Mouse (Mus musculus): ENCODE results near the gene Ica1l. TPM values are rescaled to one million over a fixed set of nuclear protein-coding genes. Genes with fewer than 3 reads are reported as not detected.
"Not testable (repeated sequence)": the region's sequence is repeated elsewhere in the genome, so short reads cannot be mapped to it uniquely, and the experiment has no call there.

Ica1l gene
- 0.48 and 1.2 TPM in 2 replicates for polyA plus RNA-seq (2011; ENCODE audit: insufficient read depth, insufficient read length, low read depth, missing spikeins)

GRCm38 (mm10) chr1:60042796-60043469, at the start of gene Ica1l:
Ica1l (minus strand) TSS chr1:60043184.
- Histone ChIP-seq H3K4me1 (ENCODE audit: control insufficient read depth, insufficient read depth, low read length) (no peaks in the 10 kb centered on the region), H3K27ac (ENCODE audit: insufficient read depth, low read length) (no peak within 1 kb of the TSS), H3K9ac (ENCODE audit: low read depth, poor library complexity, severe bottlenecking) (peak within 1 kb of the TSS; percentile 84), H3K27me3 (ENCODE audit: control insufficient read depth, insufficient read depth, low read length, poor library complexity, severe bottlenecking) (no peaks in the 10 kb centered on the region), H3K9me3 (replicated peaks; ENCODE audit: control insufficient read depth, insufficient read depth, low read length, poor library complexity, severe bottlenecking) (no peaks in the 10 kb centered on the region), H3K4me3 (ENCODE audit: low read depth, low read length) (peak within 1 kb of the TSS; percentile 77), H3K36me3 (ENCODE audit: control insufficient read depth, insufficient read depth, low read length, poor library complexity, severe bottlenecking) (no peaks in the 10 kb centered on the region)
- TF ChIP-seq EP300 (IDR thresholded peaks at IDR 0.05; ENCODE audit: insufficient read depth, low read depth, low read length), result no peak
- TF ChIP-seq CTCF (IDR thresholded peaks at IDR 0.05; ENCODE audit: low read depth, low read length), result no peak
- no peak for TF ChIP-seq POLR2A (IDR thresholded peaks at IDR 0.05; ENCODE audit: insufficient read depth, low read length)

GRCm38 (mm10) chr1:60076411-60076810, 33.4 kb upstream of the Ica1l start:
- Histone ChIP-seq H3K36me3 (ENCODE audit: control insufficient read depth, insufficient read depth, low read length, poor library complexity, severe bottlenecking) (peaks cover 31% of the 10 kb centered on the region), H3K27me3 (ENCODE audit: control insufficient read depth, insufficient read depth, low read length, poor library complexity, severe bottlenecking) (no peaks in the 10 kb centered on the region), H3K9ac (ENCODE audit: low read depth, poor library complexity, severe bottlenecking) (no peak overlapping the region), H3K4me1 (ENCODE audit: control insufficient read depth, insufficient read depth, low read length) (no peaks in the 10 kb centered on the region), H3K27ac (ENCODE audit: insufficient read depth, low read length) (no peak overlapping the region), H3K4me3 (ENCODE audit: low read depth, low read length) (no peak overlapping the region), H3K9me3 (replicated peaks; ENCODE audit: control insufficient read depth, insufficient read depth, low read length, poor library complexity, severe bottlenecking) (no peaks in the 10 kb centered on the region)
- TF ChIP-seq EP300 (IDR thresholded peaks at IDR 0.05; ENCODE audit: insufficient read depth, low read depth, low read length) (no peak), POLR2A (IDR thresholded peaks at IDR 0.05; ENCODE audit: insufficient read depth, low read length) (no peak), CTCF (IDR thresholded peaks at IDR 0.05; ENCODE audit: low read depth, low read length) (no peak)

GRCm38 (mm10) chr1:60075590-60075989, 32.6 kb upstream of the Ica1l start:
- Histone ChIP-seq H3K27ac (ENCODE audit: insufficient read depth, low read length) (no peak overlapping the region), H3K27me3 (ENCODE audit: control insufficient read depth, insufficient read depth, low read length, poor library complexity, severe bottlenecking) (no peaks in the 10 kb centered on the region), H3K36me3 (ENCODE audit: control insufficient read depth, insufficient read depth, low read length, poor library complexity, severe bottlenecking) (peaks cover 27% of the 10 kb centered on the region), H3K9me3 (replicated peaks; ENCODE audit: control insufficient read depth, insufficient read depth, low read length, poor library complexity, severe bottlenecking) (no peaks in the 10 kb centered on the region), H3K4me3 (ENCODE audit: low read depth, low read length) (no peak overlapping the region), H3K9ac (ENCODE audit: low read depth, poor library complexity, severe bottlenecking) (no peak overlapping the region), H3K4me1 (ENCODE audit: control insufficient read depth, insufficient read depth, low read length) (no peaks in the 10 kb centered on the region)
- no peak for TF ChIP-seq POLR2A (IDR thresholded peaks at IDR 0.05; ENCODE audit: insufficient read depth, low read length)
- TF ChIP-seq CTCF (IDR thresholded peaks at IDR 0.05; ENCODE audit: low read depth, low read length), result no peak
- TF ChIP-seq EP300 (IDR thresholded peaks at IDR 0.05; ENCODE audit: insufficient read depth, low read depth, low read length), result no peak

GRCm38 (mm10) chr1:60074935-60075334, 32.0 kb upstream of the Ica1l start:
- no peak overlapping the region for H3K9ac ChIP-seq (ENCODE audit: low read depth, poor library complexity, severe bottlenecking)
- no peaks in the 10 kb centered on the region for H3K27me3 ChIP-seq (ENCODE audit: control insufficient read depth, insufficient read depth, low read length, poor library complexity, severe bottlenecking)
- no peaks in the 10 kb centered on the region for H3K4me1 ChIP-seq (ENCODE audit: control insufficient read depth, insufficient read depth, low read length)
- H3K27ac ChIP-seq (ENCODE audit: insufficient read depth, low read length), result no peak overlapping the region
- no peaks in the 10 kb centered on the region for H3K9me3 ChIP-seq (replicated peaks; ENCODE audit: control insufficient read depth, insufficient read depth, low read length, poor library complexity, severe bottlenecking)
- no peak for TF ChIP-seq EP300 (IDR thresholded peaks at IDR 0.05; ENCODE audit: insufficient read depth, low read depth, low read length)
- no peak for TF ChIP-seq CTCF (IDR thresholded peaks at IDR 0.05; ENCODE audit: low read depth, low read length)
- no peak for TF ChIP-seq POLR2A (IDR thresholded peaks at IDR 0.05; ENCODE audit: insufficient read depth, low read length)
- no peak overlapping the region for H3K4me3 ChIP-seq (ENCODE audit: low read depth, low read length)
- H3K36me3 ChIP-seq (ENCODE audit: control insufficient read depth, insufficient read depth, low read length, poor library complexity, severe bottlenecking), result peaks cover 22% of the 10 kb centered on the region

- not testable (repeated sequence) for H3K4me1 ChIP-seq (ENCODE audit: control insufficient read depth, insufficient read depth, low read length); H3K36me3 ChIP-seq (ENCODE audit: control insufficient read depth, insufficient read depth, low read length, poor library complexity, severe bottlenecking); H3K9me3 ChIP-seq (replicated peaks; ENCODE audit: control insufficient read depth, insufficient read depth, low read length, poor library complexity, severe bottlenecking); H3K9ac ChIP-seq (ENCODE audit: low read depth, poor library complexity, severe bottlenecking); H3K4me3 ChIP-seq (ENCODE audit: low read depth, low read length); H3K27ac ChIP-seq (ENCODE audit: insufficient read depth, low read length); H3K27me3 ChIP-seq (ENCODE audit: control insufficient read depth, insufficient read depth, low read length, poor library complexity, severe bottlenecking)
Measured at GRCm38 (mm10) chr1:60070725-60071124, 27.7 kb upstream of the Ica1l start.

GRCm38 (mm10) chr1:60056310-60056709, 13.3 kb upstream of the Ica1l start:
- Histone ChIP-seq H3K4me3 (ENCODE audit: low read depth, low read length) (no peak overlapping the region), H3K36me3 (ENCODE audit: control insufficient read depth, insufficient read depth, low read length, poor library complexity, severe bottlenecking) (no peaks in the 10 kb centered on the region), H3K9me3 (replicated peaks; ENCODE audit: control insufficient read depth, insufficient read depth, low read length, poor library complexity, severe bottlenecking) (no peaks in the 10 kb centered on the region; the same call in 1 of the 2 replicates), H3K4me1 (ENCODE audit: control insufficient read depth, insufficient read depth, low read length) (no peaks in the 10 kb centered on the region), H3K27me3 (ENCODE audit: control insufficient read depth, insufficient read depth, low read length, poor library complexity, severe bottlenecking) (no peaks in the 10 kb centered on the region), H3K9ac (ENCODE audit: low read depth, poor library complexity, severe bottlenecking) (no peak overlapping the region), H3K27ac (ENCODE audit: insufficient read depth, low read length) (no peak overlapping the region)
- no peak for TF ChIP-seq CTCF (IDR thresholded peaks at IDR 0.05; ENCODE audit: low read depth, low read length)
- TF ChIP-seq POLR2A (IDR thresholded peaks at IDR 0.05; ENCODE audit: insufficient read depth, low read length), result no peak
- TF ChIP-seq EP300 (IDR thresholded peaks at IDR 0.05; ENCODE audit: insufficient read depth, low read depth, low read length), result no peak
